Mouse (Mus musculus): Measurements from ENCODE around the gene Slc22a17.

Gene Slc22a17

GRCm38 (mm10) chr14:54900383-54900782 is 12.5 kb downstream of the Slc22a17 start:
- peak; percentile 94 for DNase-seq (ENCODE audit: low spot score)

GRCm38 (mm10) chr14:54897445-54897844 is 15.5 kb downstream of the Slc22a17 start:
- no peak for DNase-seq (ENCODE audit: low spot score)

- DNase-seq (ENCODE audit: low spot score), result peak; percentile 52
These were observed 18.4 kb downstream of the Slc22a17 start for GRCm38 (mm10) chr14:54894296-54895151.

- peak; percentile 100 for DNase-seq (ENCODE audit: low spot score)
These were observed 19.2 kb downstream of the Slc22a17 start for GRCm38 (mm10) chr14:54893651-54894181.

GRCm38 (mm10) chr14:54892200-54892599 is 20.7 kb downstream of the Slc22a17 start, which contains the start of gene Pabpn1:
Gene Pabpn1 (plus strand): TSS chr14:54892500.
- no peak for DNase-seq (ENCODE audit: low spot score)

- DNase-seq (ENCODE audit: low spot score), result no peak
These were observed 27.6 kb downstream of the Slc22a17 start for GRCm38 (mm10) chr14:54885309-54885708.

- no peak for DNase-seq (ENCODE audit: low spot score)
These were observed 28.8 kb downstream of the Slc22a17 start for GRCm38 (mm10) chr14:54884022-54884712.

- peak; percentile 93 for DNase-seq (ENCODE audit: low spot score)
These were observed 29.5 kb downstream of the Slc22a17 start, which contains the start of the genes Bcl2l2 and Gm20521 for GRCm38 (mm10) chr14:54883154-54884021. Gene Bcl2l2 (plus strand): TSS chr14:54883377. Gene Gm20521 (plus strand): TSS chr14:54883441.

- DNase-seq (ENCODE audit: low spot score), result peak; percentile 64
These were observed 35.8 kb downstream of the Slc22a17 start, which contains the start of gene Ppp1r3e for GRCm38 (mm10) chr14:54877048-54877715. Gene Ppp1r3e (minus strand): TSS chr14:54877550.

- peak; percentile 91 for DNase-seq (ENCODE audit: low spot score)
These were observed 36.3 kb downstream of the Slc22a17 start for GRCm38 (mm10) chr14:54876539-54877047.

- peak; percentile 56 for DNase-seq (ENCODE audit: low spot score)
These were observed 36.9 kb downstream of the Slc22a17 start for GRCm38 (mm10) chr14:54875844-54876538.

GRCm38 (mm10) chr14:54874165-54874564 is 38.8 kb downstream of the Slc22a17 start:
- no peak for DNase-seq (ENCODE audit: low spot score)

GRCm38 (mm10) chr14:54870861-54871260 is 42.1 kb downstream of the Slc22a17 start, which contains the start of gene Homez:
Gene Homez (minus strand): TSS chr14:54870961.
- no peak for DNase-seq (ENCODE audit: low spot score)

GRCm38 (mm10) chr14:54868026-54868425 is 44.9 kb downstream of the Slc22a17 start:
- DNase-seq (ENCODE audit: low spot score), result no peak

GRCm38 (mm10) chr14:54866936-54867335 is 46.0 kb downstream of the Slc22a17 start:
- DNase-seq (ENCODE audit: low spot score), result peak; percentile 30

GRCm38 (mm10) chr14:54866268-54866667 is 46.7 kb downstream of the Slc22a17 start:
- DNase-seq (ENCODE audit: low spot score), result no peak

- no peak for DNase-seq (ENCODE audit: low spot score)
These were observed 47.3 kb downstream of the Slc22a17 start for GRCm38 (mm10) chr14:54865626-54866025.

- no peak for DNase-seq (ENCODE audit: low spot score)
These were observed 48.5 kb downstream of the Slc22a17 start for GRCm38 (mm10) chr14:54864313-54865036.

Measured in embryo, embryonic 10.5 days (tissue).